ENCODE assay signal across 9 mouse cellular contexts in genomic region chr1:35726596-35726995, GRCm38 (mm10).
DNase-seq lines count a peak whose midpoint lies in the region; ATAC-seq and TF ChIP-seq lines count a peak whose summit lies in the region.
"Had no signal": no experiment of that assay in that cellular context is flagged by ENCODE, and none has a peak within 500 bp of the region (broad histone marks: within the 10 kb centered on the region; RNA-seq: fewer than 3 reads in every experiment).

No protein-coding gene starts in this region.

- H3K4me3 ChIP-seq in testis, adult 2 months (ENCODE audit: control insufficient read depth, low read depth, low read length) = no peak overlapping the region
- no peak overlapping the region for H3K4me3 ChIP-seq in liver, embryonic 14.5 days (ENCODE audit: insufficient read depth in 1 of 2, low read depth in 2 of 2, low read length in 2 of 2)
- H3K4me3 ChIP-seq in small intestine, adult 2 months (ENCODE audit: low read depth, low read length) = no peak overlapping the region
- H3K4me3 ChIP-seq: heart, embryonic 15.5 days had no signal

- H3K4me1 ChIP-seq in testis, adult 2 months (ENCODE audit: control insufficient read depth, insufficient read depth, low read length) = no peaks in the 10 kb centered on the region
- H3K4me1 ChIP-seq in liver, embryonic 14.5 days (replicated peaks; ENCODE audit: control insufficient read depth in 2 of 2, insufficient read depth in 2 of 2, low read length in 1 of 2) = peaks cover 0 to 3% of the 10 kb centered on the region in 2 experiments; a peak in 1 of 4 replicates
- no peaks in the 10 kb centered on the region for H3K4me1 ChIP-seq in small intestine, adult 2 months (ENCODE audit: control insufficient read depth, insufficient read depth, insufficient read length, low read length)
- H3K4me1 ChIP-seq: heart, embryonic 15.5 days had no signal

- no peaks in the 10 kb centered on the region for H3K36me3 ChIP-seq in testis, adult 2 months (ENCODE audit: control insufficient read depth, insufficient read depth, low read length)
- H3K36me3 ChIP-seq in liver, embryonic 14.5 days (replicated peaks; ENCODE audit: control insufficient read depth, insufficient read depth, low read depth) = no peaks in the 10 kb centered on the region
- no peaks in the 10 kb centered on the region for H3K36me3 ChIP-seq in small intestine, adult 2 months (ENCODE audit: control insufficient read depth, insufficient read depth, low read length)
- H3K36me3 ChIP-seq: heart, embryonic 15.5 days had no signal

- no peaks in the 10 kb centered on the region for H3K27me3 ChIP-seq in testis, adult 2 months (ENCODE audit: control insufficient read depth, insufficient read depth, low read length)
- no peaks in the 10 kb centered on the region for H3K27me3 ChIP-seq in liver, embryonic 14.5 days (ENCODE audit: control insufficient read depth, insufficient read depth, low read length)
- no peaks in the 10 kb centered on the region for H3K27me3 ChIP-seq in small intestine, adult 2 months (ENCODE audit: control insufficient read depth, insufficient read depth, low read length)
- H3K27me3 ChIP-seq: heart, embryonic 15.5 days had no signal

- 6% methylated on average over 1 of the region's 1 CpGs for WGBS in liver, embryonic 14.5 days (ENCODE audit: insufficient replicate concordance)
- whole genome bisulfite sequencing in small intestine, adult 2 months = 35% methylated on average over 1 of the region's 1 CpGs

- no peak overlapping the region for H3K9ac ChIP-seq in liver, embryonic 14.5 days (replicated peaks)
- H3K9ac ChIP-seq: heart, embryonic 15.5 days had no signal

- H3K4me2 ChIP-seq in liver, embryonic 14.5 days (ENCODE audit: low read depth) = no peak overlapping the region
- H3K4me2 ChIP-seq: heart, embryonic 15.5 days had no signal

- peak; percentile 44; the same call in 1 of the 2 replicates for TF ChIP-seq CTCF in testis, adult 2 months (IDR thresholded peaks at IDR 0.05; ENCODE audit: control insufficient read depth, insufficient read depth, insufficient replicate concordance, low read depth, low read length)
- peak; percentile 78 for TF ChIP-seq CTCF in liver, embryonic 14.5 days (IDR thresholded peaks at IDR 0.05; ENCODE audit: low read depth)
- TF ChIP-seq CTCF in small intestine, adult 2 months (IDR thresholded peaks at IDR 0.05; ENCODE audit: extremely low read depth, insufficient read length, insufficient replicate concordance, low read depth, low read length) = peak; percentile 54; the same call in 1 of the 2 replicates

- no peak for TF ChIP-seq EP300 in liver, embryonic 14.5 days (IDR thresholded peaks at IDR 0.05; ENCODE audit: low read depth)

- no peak for TF ChIP-seq POLR2A in testis, adult 2 months (IDR thresholded peaks at IDR 0.05; ENCODE audit: control insufficient read depth, low read depth, low read length)
- no peak for TF ChIP-seq POLR2A in small intestine, adult 2 months (IDR thresholded peaks at IDR 0.05; ENCODE audit: low read depth, low read length)

- H3K9me3 ChIP-seq in liver, embryonic 14.5 days (ENCODE audit: control insufficient read depth, low read length) = no peaks in the 10 kb centered on the region
- H3K9me3 ChIP-seq: heart, embryonic 15.5 days had no signal

- DNase-seq in testis, postnatal 14 days (ENCODE audit: low spot score) = no peak
- peak; percentile 22 to 52 for DNase-seq in adrenal gland, postnatal 4 days (ENCODE audit: low spot score in 2 of 2)
- peak; percentile 48 for DNase-seq in forelimb bud, embryonic 11.5 days (ENCODE audit: low read depth, low spot score)
- DNase-seq in kidney, postnatal 10 days = peak; percentile 75
- DNase-seq in liver, embryonic 14.5 days (ENCODE audit: low read depth in 3 of 3, low spot score in 3 of 3) = peak in 1 of 3 experiments; percentile 1
- no peak for DNase-seq in MN1 (ENCODE audit: low spot score)

- no peak for ATAC-seq in liver, embryonic 14.5 days (ENCODE audit: insufficient read depth)

- H3K27ac ChIP-seq in testis, adult 2 months (ENCODE audit: control insufficient read depth, insufficient read depth, low read depth, low read length) = no peak overlapping the region
- H3K27ac ChIP-seq in liver, embryonic 14.5 days = no peak overlapping the region
- no peak overlapping the region for H3K27ac ChIP-seq in small intestine, adult 2 months (ENCODE audit: insufficient read depth, low read depth, low read length)
- H3K27ac ChIP-seq: heart, embryonic 15.5 days had no signal

Comparison
In these comparisons a context has a peak if more than half of its experiments do, and no peak if none do; other contexts are left out.
1. DNase-seq: peak in adrenal gland, postnatal 4 days (2 of 2), forelimb bud, embryonic 11.5 days (single experiment) and kidney, postnatal 10 days (single experiment); none in testis, postnatal 14 days (single experiment) and MN1 (single experiment).
2. Peak in every context shown above with its lines, with median percentiles within 50 percentile points of each other: CTCF ChIP-seq.